Mouse (Mus musculus) layer of hippocampus, adult 8-10 months (tissue): ENCODE results near the gene Rad51d. TPM values are rescaled to one million over a fixed set of nuclear protein-coding genes. Genes with fewer than 3 reads are reported as not detected.
"Not testable (repeated sequence)": the region's sequence is repeated elsewhere in the genome, so short reads cannot be mapped to it uniquely, and the experiment has no call there.

Experiments
- DNase-seq, 2 experiments: peaks; one replicate each; pipeline ENCODE4 v3.0.0; 2022; ENCODE audit warnings: low spot score in 2 of 2
- total RNA-seq, 4 experiments: library from RNA; stranded (reverse); gene quantifications; 2 replicates each; pipeline ENCODE4 v1.2.4; 2022

The Rad51d gene
- 10 to 100 TPM; 15.1 to 18.6 (median 17.1) TPM for total RNA-seq

- peak; percentile 86 to 92 for DNase-seq
These were observed at the start of gene Rad51d for GRCm38 (mm10) chr11:82890342-82890762. Rad51d (minus strand) TSS chr11:82890614.

- DNase-seq, result no peak
These were observed 42.8 kb upstream of the Rad51d start for GRCm38 (mm10) chr11:82933186-82933585.

- not testable (repeated sequence) for DNase-seq
These were observed 41.4 kb upstream of the Rad51d start for GRCm38 (mm10) chr11:82931671-82932450.

- not testable (repeated sequence) for DNase-seq
These were observed 40.7 kb upstream of the Rad51d start for GRCm38 (mm10) chr11:82931161-82931560.

- not testable (repeated sequence) for DNase-seq
These were observed 40.1 kb upstream of the Rad51d start for GRCm38 (mm10) chr11:82930391-82930955.

GRCm38 (mm10) chr11:82929633-82929950, 39.2 kb upstream of the Rad51d start:
- no peak for DNase-seq

GRCm38 (mm10) chr11:82928897-82929632, 38.7 kb upstream of the Rad51d start:
- no peak for DNase-seq

- DNase-seq, result not testable (repeated sequence)
These were observed 33.5 kb upstream of the Rad51d start for GRCm38 (mm10) chr11:82923910-82924309.

GRCm38 (mm10) chr11:82921691-82922090, 31.3 kb upstream of the Rad51d start:
- no peak for DNase-seq

- no peak for DNase-seq
These were observed 30.4 kb upstream of the Rad51d start for GRCm38 (mm10) chr11:82920768-82921167.

- DNase-seq, result peak; percentile 43 to 66
These were observed 24.4 kb upstream of the Rad51d start for GRCm38 (mm10) chr11:82914711-82915352.

GRCm38 (mm10) chr11:82910679-82911389, 20.4 kb upstream of the Rad51d start:
- no peak for DNase-seq

GRCm38 (mm10) chr11:82910250-82910649, 19.8 kb upstream of the Rad51d start, which contains the start of gene Unc45b:
Unc45b (plus strand) TSS chr11:82910550.
- no peak for DNase-seq

- DNase-seq, result no peak
These were observed 18.2 kb upstream of the Rad51d start for GRCm38 (mm10) chr11:82908608-82908989.

GRCm38 (mm10) chr11:82907651-82908607, 17.5 kb upstream of the Rad51d start, which contains the start of gene Nle1:
Nle1 (minus strand) TSS chr11:82908411.
- DNase-seq, result peak; percentile 83 to 91

GRCm38 (mm10) chr11:82905816-82906215, 15.4 kb upstream of the Rad51d start:
- DNase-seq, result no peak

- DNase-seq, result no peak
These were observed 14.5 kb upstream of the Rad51d start for GRCm38 (mm10) chr11:82904952-82905351.

- DNase-seq, result no peak
These were observed 11.3 kb upstream of the Rad51d start for GRCm38 (mm10) chr11:82901606-82902310.

- DNase-seq, result no peak
These were observed 9.3 kb upstream of the Rad51d start for GRCm38 (mm10) chr11:82899720-82900119.
